Mouse (Mus musculus) kidney, adult 2 months (tissue): ENCODE measurements around the gene D630023F18Rik. TPM values are rescaled to one million over a fixed set of nuclear protein-coding genes. Genes with fewer than 3 reads are reported as not detected.

Experiments used
- DNase-seq: peaks from one replicate; pipeline ENCODE4 v3.0.0; 2021
- H3K27ac ChIP-seq: fragments of 200-500 bp; 2 replicates; pipeline ENCODE4 v1.5.1; 2012; ENCODE audit warnings: low read depth, low read length, control low read depth, inconsistent platforms; ENCODE audit not compliant: insufficient read depth
- H3K27me3 ChIP-seq: fragments of 200-500 bp; replicated peaks from 2 replicates; pipeline ENCODE4 v1.6.1; 2012; ENCODE audit warnings: mild to moderate bottlenecking, moderate library complexity, low read length, inconsistent platforms; ENCODE audit not compliant: control insufficient read depth, insufficient read depth
- H3K36me3 ChIP-seq: fragments of 200-500 bp; 2 replicates; pipeline ENCODE4 v1.6.1; 2012; ENCODE audit warnings: mild to moderate bottlenecking, moderate library complexity, low read length, inconsistent platforms; ENCODE audit not compliant: control insufficient read depth, insufficient read depth
- H3K4me1 ChIP-seq: fragments of 200-500 bp; 2 replicates; pipeline ENCODE4 v1.6.1; 2011; ENCODE audit warnings: low read length; ENCODE audit not compliant: control insufficient read depth, insufficient read depth
- H3K4me3 ChIP-seq: fragments of 200-500 bp; 2 replicates; pipeline ENCODE4 v1.5.1; 2011; ENCODE audit warnings: mild to moderate bottlenecking, low read depth, low read length, control low read depth; ENCODE audit not compliant: insufficient read depth
- CTCF ChIP-seq: fragments of 200-500 bp; conservative IDR thresholded peaks from 2 replicates; pipeline ENCODE4 v1.5.1; 2011; ENCODE audit warnings: low read depth, mild to moderate bottlenecking, control low read depth, low read length, moderate library complexity, mixed read lengths; ENCODE audit not compliant: insufficient read depth, insufficient read length
- POLR2A ChIP-seq: fragments of 200-500 bp; IDR thresholded peaks from one replicate; pipeline ENCODE4 v1.6.1; 2011; ENCODE audit warnings: low read depth, low read length, control low read depth
- WGBS: fragments of 180-500 bp; shearing (Covaris S2); methylation state at CpG from one replicate; pipeline ENCODE4 v1.1.7; 2018; 5-methylcytosine and 5-hydroxymethylcytosine counted together
- polyA plus RNA-seq: library from polyadenylated mRNA; depleted of rRNA; stranded (reverse); fragments of >200 nt; gene quantifications from 2 replicates; pipeline ENCODE4 v1.2.3, GENCODE M21; 2012

D630023F18Rik gene
- polyA plus RNA-seq, 1 experiment = 85.6 TPM

- Histone ChIP-seq H3K4me1 (peaks cover 8% of the 10 kb centered on the region; the same call in 1 of the 2 replicates), H3K36me3 (no peaks in the 10 kb centered on the region), H3K4me3 (no peak overlapping the region), H3K27me3 (no peaks in the 10 kb centered on the region), H3K27ac (peak overlapping the region; percentile 83; the same call in 1 of the 2 replicates)
- 53% methylated on average over 3 of the region's 3 CpGs for WGBS
- TF ChIP-seq POLR2A = no peak
- TF ChIP-seq CTCF = no peak
- peak; percentile 85 for DNase-seq
Observed at GRCm38 (mm10) chr1:65130226-65130625, 7.2 kb upstream of the D630023F18Rik start.

- H3K27ac ChIP-seq = peak overlapping the region; percentile 40; the same call in 1 of the 2 replicates
- H3K27me3 ChIP-seq = no peaks in the 10 kb centered on the region
- DNase-seq = peak; percentile 71
- no peaks in the 10 kb centered on the region for H3K36me3 ChIP-seq
- H3K4me3 ChIP-seq = no peak overlapping the region
- peaks cover 8% of the 10 kb centered on the region; the same call in 1 of the 2 replicates for H3K4me1 ChIP-seq
- TF ChIP-seq POLR2A (no peak), CTCF (no peak)
- WGBS = 37% methylated on average over 3 of the region's 3 CpGs
Observed at GRCm38 (mm10) chr1:65129634-65130180, 6.7 kb upstream of the D630023F18Rik start.

GRCm38 (mm10) chr1:65119438-65119837 is 3.6 kb downstream of the D630023F18Rik start, which contains the start of gene Gm28845:
TSS of gene Gm28845 (minus strand) at chr1:65119558.
- DNase-seq = no peak
- H3K4me3 ChIP-seq = no peak within 1 kb of the TSS
- H3K27ac ChIP-seq = peak within 1 kb of the TSS; percentile 73
- WGBS = 74% methylated on average over 1 of the region's 1 CpGs
- H3K4me1 ChIP-seq = peaks cover 12% of the 10 kb centered on the region; the same call in 1 of the 2 replicates
- TF ChIP-seq CTCF (no peak), POLR2A (no peak)
- no peaks in the 10 kb centered on the region for H3K36me3 ChIP-seq
- no peaks in the 10 kb centered on the region for H3K27me3 ChIP-seq

GRCm38 (mm10) chr1:65118150-65118913 is 4.7 kb downstream of the D630023F18Rik start:
- H3K27ac ChIP-seq = peak overlapping the region; percentile 95
- H3K4me1 ChIP-seq = peaks cover 17% of the 10 kb centered on the region; the same call in 1 of the 2 replicates
- DNase-seq = peak; percentile 93
- WGBS = 36% methylated on average over 8 of the region's 8 CpGs
- H3K36me3 ChIP-seq = no peaks in the 10 kb centered on the region
- H3K4me3 ChIP-seq = no peak overlapping the region
- no peak for TF ChIP-seq POLR2A
- TF ChIP-seq CTCF = no peak
- no peaks in the 10 kb centered on the region for H3K27me3 ChIP-seq

- Histone ChIP-seq H3K27ac (peak overlapping the region; percentile 95), H3K27me3 (no peaks in the 10 kb centered on the region), H3K4me3 (no peak overlapping the region), H3K4me1 (peaks cover 20% of the 10 kb centered on the region), H3K36me3 (no peaks in the 10 kb centered on the region)
- WGBS = 62% methylated on average over 5 of the region's 5 CpGs
- DNase-seq = peak; percentile 46
- TF ChIP-seq CTCF (no peak), POLR2A (no peak)
Observed at GRCm38 (mm10) chr1:65113536-65114172, 9.4 kb downstream of the D630023F18Rik start.

GRCm38 (mm10) chr1:65112807-65113196 is 10.2 kb downstream of the D630023F18Rik start:
- Histone ChIP-seq H3K27ac (peak overlapping the region; percentile 90), H3K4me1 (peaks cover 16% of the 10 kb centered on the region), H3K27me3 (no peaks in the 10 kb centered on the region), H3K4me3 (peak overlapping the region; percentile 14; the same call in 1 of the 2 replicates), H3K36me3 (no peaks in the 10 kb centered on the region)
- 15% methylated on average over 14 of the region's 14 CpGs for WGBS
- DNase-seq = peak; percentile 53
- TF ChIP-seq CTCF (no peak), POLR2A (no peak)

- Histone ChIP-seq H3K27ac (peak overlapping the region; percentile 90), H3K4me3 (no peak overlapping the region), H3K4me1 (peaks cover 15% of the 10 kb centered on the region), H3K27me3 (no peaks in the 10 kb centered on the region), H3K36me3 (no peaks in the 10 kb centered on the region)
- peak; percentile 87 for DNase-seq
- TF ChIP-seq CTCF = peak; percentile 89
- TF ChIP-seq POLR2A = no peak
- WGBS = 4% methylated on average over 8 of the region's 8 CpGs
Observed at GRCm38 (mm10) chr1:65112031-65112806, 10.8 kb downstream of the D630023F18Rik start.
